Mouse (Mus musculus) spleen, embryonic (tissue): ENCODE measurements around the gene Mapk14.

Experiments used
- CTCF ChIA-PET: fragments of 350-600 bp; sonication (Branson Sonifier 250); formaldehyde crosslinking; loops from one replicate; lab custom pipeline; 2022; lab: Charles Lee

Gene Mapk14

DNA sequence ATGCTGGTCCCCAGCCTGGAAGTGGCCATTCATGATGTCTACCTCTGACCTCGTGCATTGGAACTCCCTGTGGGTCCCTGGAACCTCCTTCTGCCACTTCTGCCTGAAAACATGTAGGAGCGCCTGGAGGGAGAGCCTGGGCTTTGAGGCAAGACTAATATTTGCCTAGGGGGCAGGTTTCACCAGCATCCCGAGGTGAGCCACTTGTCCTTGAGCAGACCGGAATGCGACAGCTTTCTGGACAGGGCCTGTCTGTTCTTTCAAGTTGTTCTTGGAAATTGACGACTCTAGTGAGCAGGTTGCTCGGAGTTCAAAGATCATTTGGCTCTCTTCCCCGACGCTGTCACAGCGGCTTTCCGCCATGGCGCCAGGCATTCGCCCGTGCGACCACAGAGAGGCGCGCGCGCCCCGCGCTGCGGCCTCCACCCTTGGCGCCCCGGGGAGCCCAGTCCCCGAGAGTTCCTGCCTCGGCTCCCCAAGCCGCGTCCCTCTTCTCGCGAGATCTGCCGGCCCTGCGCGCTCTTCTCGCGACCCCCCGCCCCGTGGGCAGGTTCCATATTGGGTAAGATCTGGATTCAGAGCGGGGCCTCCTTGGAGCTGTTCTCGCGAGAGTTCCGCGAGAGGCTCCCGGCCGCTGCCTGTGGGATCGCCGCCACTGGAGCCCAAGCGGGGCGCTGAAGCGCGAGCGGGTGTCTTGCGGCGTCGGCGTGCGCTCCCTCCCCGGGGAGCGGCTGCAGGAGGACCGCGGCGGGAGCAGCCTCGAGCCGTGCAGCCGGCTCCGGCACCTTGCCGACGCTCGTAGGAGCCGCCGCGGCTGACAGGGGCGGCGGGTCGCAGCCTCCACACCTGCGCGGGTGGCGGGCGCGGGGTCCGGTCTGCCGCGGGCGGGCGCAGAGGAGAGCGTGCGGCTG lies at the start of gene Mapk14:
Gene Mapk14, plus strand, starts transcription at position 554 of the 911 bp plus-strand sequence.
- CTCF ChIA-PET = interaction anchor here (0.6 kb wide), 1 partner anchor 458 kb away, joined by 3 read pairs; no protein-coding TSS in a partner anchor

DNA sequence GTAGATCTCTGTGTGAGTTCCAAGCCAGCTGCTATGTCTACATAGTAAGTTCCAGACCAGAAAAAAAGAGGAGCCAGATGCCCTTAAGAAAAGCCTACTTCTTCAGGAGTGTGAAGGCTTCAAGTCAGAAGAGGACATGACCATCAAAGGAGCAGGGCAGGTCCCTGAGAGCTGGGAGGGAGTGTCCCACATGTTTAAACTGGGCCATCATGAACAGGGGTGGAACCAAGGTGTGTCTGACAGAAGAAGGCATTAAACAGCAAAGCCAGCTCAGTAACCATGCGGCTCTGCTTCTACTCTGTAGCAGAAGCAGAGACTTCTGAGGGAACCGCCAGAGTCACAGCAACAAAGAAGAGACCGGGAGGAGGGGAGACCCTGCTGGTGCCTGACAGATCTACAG lies 47.4 kb upstream of the Mapk14 start:
- CTCF ChIA-PET = interaction anchor here (0.7 kb wide), 1 partner anchor 1239 kb away, joined by 12 read pairs; no protein-coding TSS in a partner anchor

GRCm38 (mm10) chr17:28644112-28644511 lies 47.0 kb upstream of the Mapk14 start:
- CTCF ChIA-PET = interaction anchor here (0.7 kb wide), 2 partner anchors 588 to 1238 kb away, joined by 12 read pairs; no protein-coding TSS in a partner anchor

GRCm38 (mm10) chr17:28646221-28646620 lies 44.9 kb upstream of the Mapk14 start:
- CTCF ChIA-PET = interaction anchor here (0.6 kb wide), 1 partner anchor 56 kb away, joined by 3 read pairs; no protein-coding TSS in a partner anchor

DNA sequence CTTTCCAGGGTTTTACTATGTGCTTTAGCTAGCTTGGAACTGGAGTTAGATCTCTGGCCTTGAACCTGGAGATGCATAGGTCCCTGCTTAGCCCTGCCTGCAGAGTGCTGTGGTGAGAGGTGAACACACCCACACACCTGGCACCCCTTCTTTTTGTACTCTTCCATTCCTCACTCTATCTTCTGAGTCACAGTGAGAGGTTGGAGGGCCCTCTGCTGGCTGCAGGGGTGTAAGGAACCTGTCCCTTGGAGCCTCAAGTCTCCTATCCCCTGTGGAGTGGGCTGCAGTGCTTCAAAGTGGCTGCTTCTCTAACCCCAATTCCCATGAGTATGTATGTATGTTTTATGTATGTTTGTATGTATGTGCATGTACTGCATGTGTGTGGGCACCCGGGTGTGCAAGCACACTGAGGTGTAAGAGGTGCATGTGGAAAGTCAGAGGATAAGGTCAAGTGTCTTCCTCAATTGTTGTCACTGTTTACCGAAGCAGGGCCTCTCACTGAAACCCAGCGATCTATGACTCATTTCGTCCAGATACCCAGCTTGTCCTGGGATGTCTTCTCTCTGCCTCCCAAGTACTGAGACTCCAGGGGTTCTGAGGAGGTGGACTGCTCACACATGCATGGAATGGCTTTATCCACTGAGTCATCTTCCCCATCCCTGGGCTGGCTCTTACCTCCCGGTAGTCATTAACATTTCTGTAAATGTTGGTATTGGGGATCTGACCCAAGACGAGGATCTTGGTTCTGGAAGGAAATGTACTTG lies 42.3 kb upstream of the Mapk14 start:
- CTCF ChIA-PET = no interaction called here

DNA sequence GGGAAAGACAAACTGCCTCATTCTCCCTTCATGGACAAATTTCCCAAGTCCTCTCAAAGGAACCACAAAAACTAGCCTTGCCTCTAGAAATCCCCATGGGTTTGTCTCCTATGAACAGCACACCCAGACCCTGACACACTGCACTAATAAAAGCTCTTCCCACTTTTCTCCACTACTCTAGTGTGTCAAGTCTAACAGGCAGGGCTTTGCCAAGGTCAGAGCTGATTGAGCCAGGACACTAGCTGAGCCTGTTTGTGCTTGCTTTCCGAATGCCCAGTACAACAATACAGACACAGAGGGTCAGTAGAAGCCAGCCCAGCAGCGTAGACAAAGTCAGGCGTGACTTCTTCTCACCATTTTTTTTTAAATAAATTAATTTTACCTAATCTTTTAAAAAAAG lies 40.9 kb upstream of the Mapk14 start:
- CTCF ChIA-PET = no interaction called here

GRCm38 (mm10) chr17:28657936-28658335 lies 33.2 kb upstream of the Mapk14 start:
- CTCF ChIA-PET = no interaction called here

DNA sequence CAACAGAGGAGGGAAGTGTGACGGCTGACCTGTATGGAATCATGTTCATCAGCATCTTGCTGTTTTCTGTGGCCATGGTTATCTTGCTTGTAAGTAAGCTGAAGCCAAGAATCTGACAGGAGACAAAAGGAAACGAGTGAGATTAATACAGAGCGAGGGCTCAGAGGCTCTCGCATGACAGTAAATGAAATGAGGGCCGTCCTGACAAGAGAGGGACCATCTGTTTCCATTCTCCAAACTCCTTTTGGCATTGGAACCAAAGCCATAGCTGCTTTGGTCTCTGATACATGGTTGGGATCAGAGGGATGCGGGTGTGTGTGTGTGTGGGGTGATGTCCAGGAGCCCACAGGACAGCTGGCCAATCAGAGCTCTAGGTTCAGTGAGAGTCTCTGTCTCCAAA lies 31.6 kb upstream of the Mapk14 start:
- CTCF ChIA-PET = no interaction called here

GRCm38 (mm10) chr17:28682311-28683084 lies 8.6 kb upstream of the Mapk14 start:
- CTCF ChIA-PET = no interaction called here

- CTCF ChIA-PET = no interaction called here
Measured at GRCm38 (mm10) chr17:28683601-28684000, 7.5 kb upstream of the Mapk14 start.

GRCm38 (mm10) chr17:28684631-28685030 lies 6.5 kb upstream of the Mapk14 start:
- CTCF ChIA-PET = no interaction called here

DNA sequence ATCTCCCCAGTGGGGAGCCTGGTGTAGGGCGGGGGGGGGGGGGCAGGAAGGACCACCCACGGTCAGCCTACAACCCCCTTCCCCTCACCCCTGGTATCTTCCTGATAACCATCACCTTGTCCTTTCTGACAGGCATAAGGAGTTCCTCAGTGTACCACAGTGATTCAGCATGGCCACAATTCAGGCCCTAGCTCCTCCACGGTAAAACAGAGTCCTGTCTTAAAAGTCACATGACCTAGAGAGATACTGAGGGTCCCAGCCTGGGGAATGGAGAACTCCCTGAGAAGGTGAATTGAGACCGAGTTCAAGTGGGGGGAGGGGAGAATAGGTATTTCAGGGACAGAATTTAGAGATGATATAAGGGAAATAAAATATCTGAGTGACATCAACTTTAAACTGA lies 3.8 kb upstream of the Mapk14 start:
- CTCF ChIA-PET = no interaction called here

DNA sequence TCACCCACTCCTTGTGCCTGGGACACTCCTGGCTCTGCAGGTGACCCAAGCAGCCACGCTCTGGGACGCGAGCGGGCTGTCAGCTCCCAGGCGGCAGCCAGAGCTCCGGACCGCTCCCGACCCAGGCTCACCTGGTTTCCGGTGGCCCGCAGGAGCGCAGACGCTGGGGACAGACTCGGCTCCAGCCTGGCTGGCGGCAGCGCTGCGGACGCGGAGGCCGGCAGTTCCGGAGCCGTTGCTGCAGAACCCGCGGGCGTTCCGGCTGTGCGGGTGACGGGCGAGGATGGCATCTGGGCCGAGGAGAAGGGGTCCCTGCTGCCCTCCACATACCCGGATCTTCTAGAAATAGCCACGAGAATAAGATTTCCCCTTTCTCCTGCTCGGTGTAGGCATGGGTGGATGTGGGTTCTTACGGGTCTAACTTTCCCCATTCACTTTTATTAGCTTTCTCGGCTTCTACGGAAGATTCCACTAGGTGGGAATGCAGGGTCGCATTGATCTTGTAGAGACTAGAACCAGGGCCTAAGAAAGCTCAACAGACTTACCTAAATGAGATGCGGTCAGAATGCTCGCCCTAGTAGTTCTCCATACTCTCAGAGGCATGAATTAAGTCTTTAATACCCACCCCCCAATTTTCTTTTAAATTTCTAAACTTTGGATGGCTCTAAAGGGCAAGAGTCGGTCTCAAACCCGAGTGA lies 1.4 kb upstream of the Mapk14 start, which contains the start of gene Slc26a8:
Gene Slc26a8, minus strand, starts transcription at position 648 of the 698 bp plus-strand sequence.
- CTCF ChIA-PET = no interaction called here

- CTCF ChIA-PET = interaction anchor here (0.7 to 1.3 kb wide), 3 partner anchors 11 to 704 kb away, joined by 3 to 7 read pairs (median 5); no protein-coding TSS in a partner anchor
Measured at GRCm38 (mm10) chr17:28691687-28692340, 685 bp downstream of the Mapk14 start.

DNA sequence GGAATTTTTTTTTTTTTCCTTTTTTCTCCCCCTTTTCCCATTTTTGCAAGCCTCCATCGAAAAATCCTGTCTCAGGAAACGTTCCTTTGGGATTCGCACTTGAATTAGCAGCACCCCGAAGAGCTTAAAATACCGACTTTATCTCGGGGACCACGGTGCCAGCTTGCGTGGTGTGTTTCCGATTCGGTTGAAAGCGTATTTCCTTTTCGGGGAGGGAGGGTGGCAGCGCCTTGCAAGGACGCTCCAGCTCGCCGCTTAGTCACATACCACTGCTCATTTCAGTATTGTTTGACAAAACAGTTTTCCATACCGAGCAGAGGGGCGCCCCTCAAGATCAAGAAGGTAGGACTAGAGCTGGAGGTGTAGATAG lies 1.2 kb downstream of the Mapk14 start:
- CTCF ChIA-PET = interaction anchor here (0.7 to 1.3 kb wide), 3 partner anchors 11 to 704 kb away, joined by 3 to 7 read pairs (median 5); no protein-coding TSS in a partner anchor

DNA sequence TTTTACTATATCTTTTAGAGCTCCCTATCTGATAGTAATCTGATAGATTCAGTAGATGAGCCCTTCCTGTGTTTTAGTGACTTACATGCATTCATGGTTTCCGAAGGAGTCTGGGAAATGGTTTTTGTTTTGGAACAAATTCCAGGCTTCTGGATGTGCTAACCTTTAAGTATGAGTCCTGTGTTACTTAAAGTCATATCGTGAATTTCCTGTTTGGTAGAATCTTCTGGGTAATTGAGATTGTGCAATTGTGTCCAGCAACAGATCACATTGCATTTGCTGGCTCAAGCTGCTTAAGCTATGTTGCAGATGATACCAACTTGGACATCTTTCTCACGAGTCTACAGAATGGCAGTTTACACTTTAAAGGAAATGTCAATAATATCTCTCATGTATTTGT lies 2.0 kb downstream of the Mapk14 start:
- CTCF ChIA-PET = interaction anchor here (0.6 kb wide), 1 partner anchor 78 kb away, joined by 5 read pairs; no protein-coding TSS in a partner anchor

- CTCF ChIA-PET = no interaction called here
Measured at GRCm38 (mm10) chr17:28694078-28694477, 2.9 kb downstream of the Mapk14 start.

DNA sequence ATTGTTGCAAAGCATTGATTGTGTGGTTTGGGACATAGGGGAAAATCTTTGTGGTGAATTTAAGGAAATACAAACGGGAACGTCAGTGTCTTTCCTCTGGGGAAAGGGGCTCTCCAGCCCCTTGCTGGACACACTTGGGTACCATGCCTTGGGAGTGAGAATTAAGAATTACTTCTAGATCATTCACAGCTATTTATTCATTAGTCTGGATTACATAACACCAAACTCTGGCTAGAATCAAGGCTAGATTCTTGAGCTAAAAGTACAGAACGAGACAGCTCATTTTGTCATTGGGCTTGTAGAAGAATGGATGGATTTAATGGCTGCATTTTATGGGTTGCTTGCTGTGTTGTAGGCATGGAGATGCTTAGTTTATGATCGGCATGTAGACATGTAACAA lies 3.7 kb downstream of the Mapk14 start:
- CTCF ChIA-PET = interaction anchor here (0.8 kb wide), 1 partner anchor 170 kb away, joined by 5 read pairs; no protein-coding TSS in a partner anchor

GRCm38 (mm10) chr17:28696641-28697040 lies 5.5 kb downstream of the Mapk14 start:
- CTCF ChIA-PET = no interaction called here
